Mouse (Mus musculus) embryonic facial prominence, embryonic 14.5 days (tissue): ENCODE data around the gene Lancl3. TPM values are rescaled to one million over a fixed set of nuclear protein-coding genes. Genes with fewer than 3 reads are reported as not detected.
A peak's percentile ranks its signal among the peaks of the same experiment; 100 is the strongest.

Experiments
- ATAC-seq: fragments of 200-750 bp; cut with Nextera tagmentation; 2 replicates; pipeline ENCODE4 v1.8.0; 2017; ENCODE audit warnings: low read depth, moderate number of reproducible peaks, moderate TSS enrichment
- DNase-seq: peaks from one replicate; pipeline ENCODE4 v3.0.0-alpha.2; 2015; ENCODE audit warnings: low spot score
- H3K27ac ChIP-seq: fragments of 300-500 bp; sonication (generic); replicated peaks from 2 replicates; pipeline ENCODE4 v1.5.1; 2014; ENCODE audit warnings: low read depth, mild to moderate bottlenecking, low read length, moderate library complexity
- H3K27me3 ChIP-seq: fragments of 300-500 bp; sonication (generic); replicated peaks from 2 replicates; pipeline ENCODE4 v1.6.1; 2014; ENCODE audit warnings: low read length; ENCODE audit not compliant: control insufficient read depth, insufficient read depth
- H3K36me3 ChIP-seq: fragments of 300-500 bp; sonication (generic); 2 replicates; pipeline ENCODE4 v1.6.1; 2014; ENCODE audit warnings: low read length, mixed read lengths; ENCODE audit not compliant: control insufficient read depth, insufficient read depth
- H3K4me1 ChIP-seq: fragments of 300-500 bp; sonication (generic); 2 replicates; pipeline ENCODE4 v1.6.1; 2014; ENCODE audit warnings: antibody characterized with exemption, low read length; ENCODE audit not compliant: control insufficient read depth, insufficient read depth
- H3K4me2 ChIP-seq: fragments of 300-500 bp; sonication (generic); 2 replicates; pipeline ENCODE4 v1.6.1; 2014; ENCODE audit warnings: low read depth, mild to moderate bottlenecking, low read length, moderate library complexity, mixed read lengths
- H3K4me3 ChIP-seq: fragments of 300-500 bp; sonication (generic); 2 replicates; pipeline ENCODE4 v1.5.1; 2014; ENCODE audit warnings: low read depth, mild to moderate bottlenecking, low read length
- H3K9ac ChIP-seq: fragments of 300-500 bp; sonication (generic); 2 replicates; pipeline ENCODE4 v1.6.1; 2014; ENCODE audit warnings: low read depth, mild to moderate bottlenecking, low read length, moderate library complexity, mixed read lengths
- H3K9me3 ChIP-seq: fragments of 300-500 bp; sonication (generic); 2 replicates; pipeline ENCODE4 v1.6.1; 2016; ENCODE audit warnings: low read length; ENCODE audit not compliant: control insufficient read depth
- WGBS: fragments of 180-500 bp; shearing (Covaris S2); extraction: QIAGEN DNeasy Blood & Tissue Kit; methylation state at CpG from one replicate; pipeline ENCODE4 v1.1.7; 2014; 5-methylcytosine and 5-hydroxymethylcytosine counted together
- polyA plus RNA-seq: library from polyadenylated mRNA; unstranded; fragments of >200 nt; fragmentation: Nextera tagmentation; extraction: Ambion mirVana; gene quantifications from 2 replicates; pipeline ENCODE4 v1.2.1, GENCODE M21; 2014

Gene Lancl3
- polyA plus RNA-seq, 1 experiment from 2014 or later: 0.67 TPM

- ATAC-seq: no peak
- WGBS: 85% methylated on average over 3 of the region's 3 CpGs
Observed at GRCm38 (mm10) chrX:9219570-9219969, 19.9 kb downstream of the Lancl3 start.

GRCm38 (mm10) chrX:9221206-9221605, 21.5 kb downstream of the Lancl3 start:
- Histone ChIP-seq H3K4me1 (no peaks in the 10 kb centered on the region), H3K4me3 (no peak overlapping the region), H3K36me3 (no peaks in the 10 kb centered on the region), H3K9me3 (no peaks in the 10 kb centered on the region), H3K9ac (no peak overlapping the region), H3K27ac (no peak overlapping the region), H3K27me3 (no peaks in the 10 kb centered on the region), H3K4me2 (no peak overlapping the region)
- DNase-seq (peak; percentile 40), ATAC-seq (no peak)
- WGBS: 31% methylated on average over 6 of the region's 6 CpGs

More at GRCm38 (mm10) chrX:9219570-9219969, 19.9 kb downstream of the Lancl3 start:
- Histone ChIP-seq H3K4me3 (no peak overlapping the region), H3K36me3 (no peaks in the 10 kb centered on the region), H3K9ac (no peak overlapping the region), H3K27me3 (no peaks in the 10 kb centered on the region), H3K4me1 (no peaks in the 10 kb centered on the region), H3K9me3 (no peaks in the 10 kb centered on the region), H3K27ac (no peak overlapping the region), H3K4me2 (no peak overlapping the region)
- DNase-seq: no peak

GRCm38 (mm10) chrX:9221736-9222135, 22.0 kb downstream of the Lancl3 start:
- no peaks in the 10 kb centered on the region for H3K27me3 ChIP-seq
- no peak overlapping the region for H3K4me2 ChIP-seq
- WGBS: 59% methylated on average over 4 of the region's 4 CpGs
- H3K9me3 ChIP-seq: no peaks in the 10 kb centered on the region
- H3K9ac ChIP-seq: no peak overlapping the region
- DNase-seq: no peak
- no peak overlapping the region for H3K4me3 ChIP-seq
- no peak for ATAC-seq
- no peak overlapping the region for H3K27ac ChIP-seq
- H3K4me1 ChIP-seq: no peaks in the 10 kb centered on the region
- no peaks in the 10 kb centered on the region for H3K36me3 ChIP-seq

DNA sequence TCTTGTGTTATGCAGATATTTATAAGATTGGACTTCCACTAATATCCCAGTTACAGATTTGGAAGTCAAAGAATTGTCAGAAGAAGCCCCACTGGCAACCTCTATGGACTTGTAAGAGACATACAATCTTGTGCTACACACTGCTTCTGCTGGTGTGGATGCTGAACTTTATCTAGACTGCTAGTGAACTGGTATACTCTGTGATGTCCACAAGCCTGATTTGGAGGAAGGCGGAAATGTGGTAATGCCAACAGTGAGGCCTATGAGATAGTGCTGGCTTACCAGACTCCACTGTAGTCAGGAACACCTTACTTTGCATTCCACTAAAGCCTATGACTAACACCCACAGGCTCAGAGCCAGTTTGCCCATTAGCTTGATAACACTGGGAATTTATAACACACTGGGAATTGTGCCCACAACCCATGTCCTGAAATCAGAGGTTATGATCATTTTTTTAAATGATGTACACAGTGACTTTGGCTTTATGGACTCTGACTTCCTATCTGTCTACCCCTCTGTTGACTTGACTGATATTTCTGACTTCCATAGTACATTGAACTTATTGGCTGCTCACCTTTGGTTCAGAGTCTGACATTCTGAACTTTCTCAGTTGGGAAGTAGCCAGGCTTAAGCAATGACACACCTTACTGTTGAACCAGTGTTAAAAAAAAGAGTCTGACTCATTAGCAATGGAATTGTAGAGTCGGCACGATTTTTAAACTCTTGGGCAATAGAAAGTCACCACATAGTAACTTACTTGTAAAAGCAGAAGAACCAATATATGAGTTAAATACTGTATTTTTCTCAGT, 22.9 kb downstream of the Lancl3 start:
- Histone ChIP-seq H3K4me1 (no peaks in the 10 kb centered on the region), H3K4me2 (no peak overlapping the region), H3K27me3 (no peaks in the 10 kb centered on the region), H3K4me3 (no peak overlapping the region), H3K9ac (no peak overlapping the region), H3K9me3 (no peaks in the 10 kb centered on the region), H3K27ac (no peak overlapping the region), H3K36me3 (no peaks in the 10 kb centered on the region)
- 83% methylated on average over 3 of the region's 3 CpGs for WGBS
- no peak for DNase-seq
- no peak for ATAC-seq

DNA sequence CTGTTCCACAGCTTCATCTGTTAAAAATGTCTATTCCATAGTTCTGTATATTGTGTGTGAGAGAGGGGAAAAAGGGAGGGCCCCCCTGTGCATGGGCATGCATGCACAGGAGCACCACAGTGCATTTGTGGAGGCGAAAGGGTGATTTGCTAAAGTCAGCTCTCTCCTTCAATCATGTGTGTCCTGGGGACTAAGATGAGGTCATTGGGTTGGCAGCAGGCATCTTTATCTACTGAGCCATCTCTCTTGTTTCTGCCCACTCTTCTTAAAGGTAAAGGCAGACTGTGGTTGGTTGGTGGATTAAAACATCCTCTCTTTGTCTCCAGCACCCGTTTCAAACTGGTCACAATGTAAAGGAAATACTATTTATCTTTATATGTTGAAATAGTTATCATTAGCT, 27.4 kb downstream of the Lancl3 start:
- ATAC-seq: no peak
- DNase-seq: no peak

DNA sequence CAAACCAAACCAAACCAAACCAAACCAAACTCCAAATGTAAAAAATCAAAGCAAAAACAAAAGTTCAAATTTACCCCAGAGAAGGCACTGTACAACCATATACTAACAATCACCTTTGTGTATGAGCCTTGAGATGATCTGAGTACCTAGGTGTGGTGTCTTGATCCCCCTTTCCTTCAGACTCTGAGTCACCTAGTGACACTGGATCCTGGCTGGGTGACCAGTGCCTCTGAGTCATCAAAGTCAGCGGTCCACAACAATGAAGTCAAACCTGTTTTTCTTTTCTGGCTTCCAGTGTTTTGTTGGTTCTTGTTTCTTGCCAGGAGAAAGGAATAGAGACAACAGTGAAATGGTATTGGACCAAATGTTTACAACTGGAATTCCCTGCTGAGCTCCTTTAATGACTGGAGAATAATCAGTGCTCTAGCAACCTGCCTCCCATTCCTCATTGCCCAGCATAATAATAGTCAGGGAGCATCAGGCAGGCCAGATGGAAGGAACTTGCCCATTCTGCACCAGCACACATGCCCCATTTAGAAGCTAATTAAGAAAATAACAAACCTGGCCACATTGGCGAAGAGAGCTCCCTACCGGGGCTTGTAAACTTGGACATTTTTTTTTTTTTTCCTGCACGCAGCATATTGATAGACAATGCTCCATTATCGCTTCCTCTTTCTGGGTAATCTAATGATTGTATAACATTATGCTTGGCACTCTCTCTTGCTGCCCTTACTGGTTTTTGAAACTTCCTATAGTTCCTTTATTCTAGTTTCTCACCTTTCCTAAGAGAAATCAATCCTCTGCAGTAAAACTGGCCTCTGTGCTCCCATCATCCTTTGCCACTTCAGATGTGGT, 41.3 kb downstream of the Lancl3 start:
- no peak for DNase-seq
- Histone ChIP-seq H3K4me1 (no peaks in the 10 kb centered on the region), H3K9ac (no peak overlapping the region), H3K9me3 (no peaks in the 10 kb centered on the region), H3K27me3 (no peaks in the 10 kb centered on the region), H3K4me3 (no peak overlapping the region), H3K27ac (no peak overlapping the region), H3K4me2 (no peak overlapping the region), H3K36me3 (no peaks in the 10 kb centered on the region)
- ATAC-seq: no peak
- WGBS: 78% methylated on average over 5 of the region's 5 CpGs

More for the DNA sequence above, 27.4 kb downstream of the Lancl3 start:
- Histone ChIP-seq H3K4me2 (no peak overlapping the region), H3K27me3 (no peaks in the 10 kb centered on the region), H3K4me1 (no peaks in the 10 kb centered on the region), H3K9ac (no peak overlapping the region), H3K36me3 (no peaks in the 10 kb centered on the region), H3K4me3 (no peak overlapping the region), H3K27ac (no peak overlapping the region), H3K9me3 (no peaks in the 10 kb centered on the region)
- 76% methylated on average over 2 of the region's 2 CpGs for WGBS

DNA sequence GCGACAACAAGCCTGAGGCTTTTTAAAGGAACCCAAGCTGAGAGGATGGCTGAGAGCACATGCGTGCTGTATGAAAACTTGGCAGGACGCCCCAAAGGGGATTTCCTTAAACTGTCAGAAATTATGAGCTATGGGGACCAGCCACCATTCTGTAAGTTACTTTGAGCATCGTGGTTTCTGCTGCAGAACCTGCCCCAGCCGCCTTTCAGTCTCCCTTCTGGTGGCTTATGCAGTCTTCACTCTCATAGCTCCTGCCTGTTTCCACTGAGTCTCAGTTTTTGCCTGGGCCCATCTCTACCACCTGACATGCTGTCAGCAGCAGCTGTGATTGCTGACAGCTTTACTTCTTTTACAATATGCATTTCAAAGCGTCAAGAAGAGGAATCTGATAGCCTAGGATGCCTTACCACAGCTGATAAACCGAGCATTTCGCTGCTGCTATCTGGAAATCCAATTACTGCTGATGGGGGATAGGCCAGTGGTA, 43.7 kb downstream of the Lancl3 start:
- H3K27ac ChIP-seq: no peak overlapping the region
- no peaks in the 10 kb centered on the region for H3K4me1 ChIP-seq
- no peaks in the 10 kb centered on the region for H3K27me3 ChIP-seq
- DNase-seq (peak; percentile 75), ATAC-seq (peak; percentile 71; the same call in 1 of the 2 replicates)
- 36% methylated on average over 8 of the region's 8 CpGs for WGBS
- no peak overlapping the region for H3K9ac ChIP-seq
- no peak overlapping the region for H3K4me2 ChIP-seq
- no peaks in the 10 kb centered on the region for H3K9me3 ChIP-seq
- no peak overlapping the region for H3K4me3 ChIP-seq
- H3K36me3 ChIP-seq: no peaks in the 10 kb centered on the region

GRCm38 (mm10) chrX:9244603-9245336, 45.1 kb downstream of the Lancl3 start:
- Histone ChIP-seq H3K27me3 (no peaks in the 10 kb centered on the region), H3K4me2 (no peak overlapping the region), H3K4me3 (no peak overlapping the region), H3K4me1 (no peaks in the 10 kb centered on the region), H3K27ac (no peak overlapping the region), H3K9ac (no peak overlapping the region), H3K9me3 (no peaks in the 10 kb centered on the region), H3K36me3 (no peaks in the 10 kb centered on the region)
- ATAC-seq (no peak), DNase-seq (no peak)
- 62% methylated on average over 12 of the region's 12 CpGs for WGBS
